Mouse (Mus musculus) embryonic facial prominence, embryonic 11.5 days (tissue): ENCODE results near the gene Abcf2. TPM values are rescaled to one million over a fixed set of nuclear protein-coding genes. Genes with fewer than 3 reads are reported as not detected.
"Not testable (repeated sequence)": the region's sequence is repeated elsewhere in the genome, so short reads cannot be mapped to it uniquely, and the experiment has no call there.

Experiments used
- ATAC-seq: fragments of 200-750 bp; cut with Nextera tagmentation; replicated peaks from 2 replicates; pipeline ENCODE4 v1.8.0; 2017; ENCODE audit warnings: low read depth; ENCODE audit not compliant: insufficient number of reproducible peaks, low FRiP score, low TSS enrichment
- DNase-seq: peaks from one replicate; pipeline ENCODE4 v3.0.0-alpha.2; 2015; ENCODE audit warnings: low spot score
- H3K27ac ChIP-seq: fragments of 300-500 bp; sonication (generic); replicated peaks from 2 replicates; pipeline ENCODE4 v1.5.1; 2014; ENCODE audit warnings: mild to moderate bottlenecking, low read depth, low read length, control low read depth
- H3K27me3 ChIP-seq: fragments of 300-500 bp; sonication (generic); 2 replicates; pipeline ENCODE4 v1.6.1; 2014; ENCODE audit warnings: mild to moderate bottlenecking, low read length, moderate library complexity, mixed read lengths; ENCODE audit not compliant: control insufficient read depth, insufficient read depth
- H3K36me3 ChIP-seq: fragments of 300-500 bp; sonication (generic); replicated peaks from 2 replicates; pipeline ENCODE4 v1.6.1; 2014; ENCODE audit warnings: low read depth, mild to moderate bottlenecking, low read length, moderate library complexity, mixed read lengths; ENCODE audit not compliant: control insufficient read depth, insufficient read depth
- H3K4me1 ChIP-seq: fragments of 300-500 bp; sonication (generic); 2 replicates; pipeline ENCODE4 v1.6.1; 2014; ENCODE audit warnings: low read length, mixed read lengths; ENCODE audit not compliant: control insufficient read depth, insufficient read depth
- H3K4me2 ChIP-seq: fragments of 300-500 bp; sonication (generic); 2 replicates; pipeline ENCODE4 v1.6.1; 2014; ENCODE audit warnings: low read depth, mild to moderate bottlenecking, control low read depth, low read length, moderate library complexity
- H3K4me3 ChIP-seq: fragments of 300-500 bp; sonication (generic); 2 replicates; pipeline ENCODE4 v1.5.1; 2014; ENCODE audit warnings: low read depth, low read length, control low read depth
- H3K9ac ChIP-seq: fragments of 300-500 bp; sonication (generic); replicated peaks from 2 replicates; pipeline ENCODE4 v1.6.1; 2014; ENCODE audit warnings: mild to moderate bottlenecking, control low read depth, low read length
- H3K9me3 ChIP-seq: fragments of 300-500 bp; sonication (generic); replicated peaks from 2 replicates; pipeline ENCODE4 v1.6.1; 2016; ENCODE audit warnings: mild to moderate bottlenecking, low read length, inconsistent platforms, mixed read lengths; ENCODE audit not compliant: control insufficient read depth
- WGBS: fragments of 180-500 bp; shearing (Covaris S2); extraction: QIAGEN DNeasy Blood & Tissue Kit; methylation state at CpG from one replicate; pipeline ENCODE4 v1.1.7; 2014; 5-methylcytosine and 5-hydroxymethylcytosine counted together
- polyA plus RNA-seq: library from polyadenylated mRNA; unstranded; fragments of >200 nt; fragmentation: Nextera tagmentation; extraction: Ambion mirVana; gene quantifications from 2 replicates; pipeline ENCODE4 v1.2.1, GENCODE M21; 2014

Gene Abcf2
- polyA plus RNA-seq, 1 experiment from 2014 or later, result 159 TPM

DNA sequence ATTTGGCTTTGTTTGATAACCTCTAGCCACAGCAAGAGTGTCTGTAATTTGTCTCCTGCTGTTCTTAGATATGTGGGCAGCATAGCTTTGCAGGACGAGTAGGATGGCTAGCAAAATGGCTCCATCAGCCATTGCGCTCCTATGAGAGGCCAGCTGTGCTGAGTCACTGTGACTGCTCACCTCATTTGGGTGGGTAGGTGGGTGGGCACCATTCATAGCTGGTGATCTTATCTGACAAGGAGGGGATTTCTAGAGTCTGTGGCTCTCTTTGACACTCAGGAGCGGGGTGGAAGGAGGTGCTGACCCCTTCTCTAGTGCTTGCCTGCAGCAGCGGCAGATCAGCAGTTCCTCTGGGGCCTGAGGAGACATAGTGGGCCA is 9.9 kb upstream of the Abcf2 start:
- Histone ChIP-seq H3K9ac (peak overlapping the region; percentile 71), H3K27ac (no peak overlapping the region), H3K4me1 (no peaks in the 10 kb centered on the region), H3K9me3 (no peaks in the 10 kb centered on the region), H3K4me2 (peak overlapping the region; percentile 77), H3K36me3 (no peaks in the 10 kb centered on the region), H3K27me3 (no peaks in the 10 kb centered on the region), H3K4me3 (peak overlapping the region; percentile 65)
- ATAC-seq (no peak), DNase-seq (no peak)
- WGBS, result 35% methylated on average over 4 of the region's 4 CpGs

DNA sequence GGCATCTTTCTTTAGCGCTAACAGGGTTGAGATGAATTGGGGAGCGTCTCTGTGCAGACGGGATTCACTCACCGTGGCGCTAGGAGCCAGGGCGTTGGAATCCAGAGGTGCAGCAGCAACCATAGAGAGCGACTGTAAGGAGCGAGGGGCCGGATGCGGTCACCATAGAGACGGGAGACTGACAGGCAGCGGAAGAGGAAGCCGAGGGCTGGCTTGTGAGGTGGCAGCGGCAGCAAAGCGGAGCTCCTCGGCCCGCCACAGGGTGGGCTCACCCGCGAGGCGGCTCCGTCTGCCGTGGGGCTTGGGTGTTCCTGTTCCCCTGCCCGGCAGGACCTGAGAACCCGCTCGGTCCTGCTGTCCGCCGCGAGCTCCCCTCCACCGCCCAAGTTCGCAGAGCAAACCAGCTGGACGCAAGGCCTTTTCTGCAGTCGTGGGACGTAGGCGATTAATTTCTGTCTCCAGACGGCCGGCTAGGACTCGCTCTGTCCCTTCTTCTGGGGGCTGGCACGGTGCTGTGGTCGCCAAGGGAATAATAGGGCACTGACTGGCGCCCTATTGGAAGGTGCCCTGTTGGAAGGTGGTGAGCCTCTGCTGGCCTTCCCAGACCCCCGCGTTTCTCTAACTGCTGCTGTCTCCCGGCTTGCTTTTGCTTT is 9.4 kb upstream of the Abcf2 start, which contains the start of gene Chpf2:
Chpf2 (plus strand) TSS at position 195 of the 653 bp plus-strand sequence.
- H3K27ac ChIP-seq, result no peak within 1 kb of the TSS
- no peaks in the 10 kb centered on the region for H3K9me3 ChIP-seq
- H3K9ac ChIP-seq, result peak within 1 kb of the TSS; percentile 71

DNA sequence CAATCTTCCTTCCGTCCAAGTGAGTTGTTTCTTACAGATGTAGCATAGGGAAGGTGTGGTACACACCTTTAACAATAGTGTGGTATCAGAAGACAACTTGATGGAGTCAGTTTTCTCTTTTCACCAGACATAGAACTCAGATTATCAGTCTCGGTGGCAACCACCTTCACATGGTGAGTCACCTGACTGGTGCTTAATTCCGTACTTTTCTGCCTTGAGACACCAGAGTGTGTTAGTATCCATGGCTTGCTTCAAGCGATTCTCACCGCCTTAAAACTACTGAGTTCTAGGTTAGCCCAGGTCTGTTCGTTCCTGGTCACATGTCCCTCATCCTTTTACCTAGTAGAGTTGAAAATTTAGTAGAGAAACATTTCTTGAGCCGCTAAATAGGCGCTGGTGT is 8.8 kb upstream of the Abcf2 start:
- WGBS, result 14% methylated on average over 8 of the region's 8 CpGs
- Histone ChIP-seq H3K27me3 (no peaks in the 10 kb centered on the region), H3K27ac (no peak overlapping the region), H3K4me1 (no peaks in the 10 kb centered on the region), H3K36me3 (no peaks in the 10 kb centered on the region), H3K9me3 (no peaks in the 10 kb centered on the region), H3K4me3 (peak overlapping the region; percentile 65), H3K9ac (peak overlapping the region; percentile 71), H3K4me2 (peak overlapping the region; percentile 77)
- ATAC-seq (no peak), DNase-seq (no peak)

More for the DNA sequence above, 9.4 kb upstream of the Abcf2 start, which contains the start of gene Chpf2:
- peak within 1 kb of the TSS; percentile 77 for H3K4me2 ChIP-seq
- ATAC-seq, result peak; percentile 85
- peak within 1 kb of the TSS; percentile 65 for H3K4me3 ChIP-seq
- H3K27me3 ChIP-seq, result no peaks in the 10 kb centered on the region
- H3K36me3 ChIP-seq, result no peaks in the 10 kb centered on the region
- WGBS, result under 1% methylated on average over 43 of the region's 43 CpGs
- peak; percentile 93 for DNase-seq
- no peaks in the 10 kb centered on the region for H3K4me1 ChIP-seq

DNA sequence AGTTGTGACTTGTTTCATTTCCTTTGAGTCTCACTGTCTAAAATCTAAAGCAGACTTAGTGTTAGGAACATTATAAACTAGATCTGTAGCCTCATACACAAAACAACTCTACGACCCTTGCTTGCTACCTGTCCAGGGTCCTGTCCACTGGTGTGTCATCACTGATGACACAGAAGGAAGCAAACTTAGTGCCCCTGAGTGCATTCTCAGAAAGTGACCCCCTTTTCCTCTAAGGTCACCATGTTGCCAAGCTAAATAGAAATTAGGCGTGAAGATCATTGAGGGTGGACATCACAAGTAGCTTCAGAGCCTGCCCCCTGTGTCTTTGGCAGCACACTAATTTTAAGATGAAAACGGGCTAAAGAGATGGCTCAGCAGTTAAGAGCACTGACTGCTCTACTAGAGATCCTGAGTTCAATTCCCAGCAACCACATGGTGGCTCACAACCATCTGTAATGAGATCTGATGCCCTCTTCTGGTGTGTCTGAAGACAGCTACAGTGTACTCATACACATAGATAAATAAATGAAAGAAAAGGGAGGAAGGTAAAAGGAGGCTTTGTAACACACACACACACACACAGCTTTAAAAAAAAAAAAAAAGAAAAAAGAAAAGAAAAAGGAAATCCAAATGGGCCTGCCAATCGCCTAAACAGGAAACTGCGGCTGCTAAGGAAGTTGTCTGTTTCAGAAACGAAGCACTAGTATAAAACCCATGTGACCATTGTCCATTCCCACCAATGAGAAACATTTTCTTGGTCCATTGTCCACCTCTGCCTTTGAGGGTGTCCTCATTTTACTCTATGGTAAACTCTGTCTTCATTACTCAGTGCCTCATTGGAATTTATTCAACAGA is 1.1 kb upstream of the Abcf2 start:
- no peaks in the 10 kb centered on the region for H3K4me1 ChIP-seq
- H3K4me3 ChIP-seq, result peak overlapping the region; percentile 24
- ATAC-seq (no peak), DNase-seq (no peak)
- peak overlapping the region; percentile 13 for H3K9ac ChIP-seq
- WGBS, result 70% methylated on average over 6 of the region's 6 CpGs
- peaks cover 4% of the 10 kb centered on the region for H3K36me3 ChIP-seq
- peak overlapping the region; percentile 8 for H3K4me2 ChIP-seq
- no peaks in the 10 kb centered on the region for H3K27me3 ChIP-seq
- no peak overlapping the region for H3K27ac ChIP-seq
- H3K9me3 ChIP-seq, result no peaks in the 10 kb centered on the region

DNA sequence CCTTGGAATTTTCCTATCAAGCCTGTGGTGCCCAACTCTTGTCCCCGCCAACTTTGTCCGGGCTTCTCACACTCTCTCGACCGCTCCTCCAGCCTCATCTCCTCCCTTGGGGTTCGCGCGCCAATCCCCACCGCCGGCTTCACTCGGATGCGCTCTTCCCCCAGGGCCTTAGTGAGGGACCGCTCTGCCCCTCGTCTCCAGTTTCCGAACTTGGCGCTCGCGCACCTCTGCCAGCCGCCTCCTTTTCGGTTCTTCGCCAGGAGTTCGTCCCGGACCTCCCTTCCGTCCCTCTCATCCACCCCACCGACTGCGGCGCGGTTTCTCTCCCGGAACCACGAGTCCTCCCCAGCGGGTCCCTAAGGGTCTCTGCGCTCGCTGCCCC is 475 bp downstream of the Abcf2 start:
- Histone ChIP-seq H3K27me3 (no peaks in the 10 kb centered on the region), H3K4me2 (peak overlapping the region; percentile 71), H3K36me3 (peaks cover 8% of the 10 kb centered on the region), H3K27ac (peak overlapping the region; percentile 73), H3K4me1 (no peaks in the 10 kb centered on the region), H3K4me3 (peak overlapping the region; percentile 79), H3K9me3 (no peaks in the 10 kb centered on the region), H3K9ac (peak overlapping the region; percentile 80)
- DNase-seq (peak; percentile 38), ATAC-seq (peak; percentile 34)
- WGBS, result under 1% methylated on average over 32 of the region's 32 CpGs

DNA sequence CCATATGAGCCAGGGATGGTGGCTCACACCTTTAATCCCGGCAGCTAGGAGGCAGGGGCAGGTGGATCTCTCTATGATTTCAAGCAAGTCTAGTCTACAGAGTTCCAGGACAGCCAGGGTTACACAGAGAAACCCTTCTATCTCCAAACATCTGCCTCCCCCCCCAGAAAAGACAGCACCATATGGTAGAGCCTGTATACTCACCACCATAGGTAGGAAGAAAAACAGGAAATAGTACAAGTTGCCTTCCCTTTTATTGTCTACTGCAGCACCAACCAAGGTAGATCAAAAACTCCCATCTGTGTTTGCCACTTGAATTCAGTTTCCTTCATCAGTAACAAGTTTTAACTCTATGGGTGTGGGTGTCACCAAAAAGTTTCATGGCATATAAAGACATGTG is 1.3 kb downstream of the Abcf2 start:
- peaks cover 12% of the 10 kb centered on the region for H3K36me3 ChIP-seq
- DNase-seq (no peak), ATAC-seq (no peak)
- peak overlapping the region; percentile 79; the same call in 1 of the 2 replicates for H3K4me3 ChIP-seq
- H3K27me3 ChIP-seq, result no peaks in the 10 kb centered on the region
- no peak overlapping the region; the same call in 1 of the 2 replicates for H3K9ac ChIP-seq
- no peak overlapping the region for H3K27ac ChIP-seq
- peak overlapping the region; percentile 71; the same call in 1 of the 2 replicates for H3K4me2 ChIP-seq
- 76% methylated on average over 1 of the region's 1 CpGs for WGBS
- no peaks in the 10 kb centered on the region for H3K9me3 ChIP-seq
- no peaks in the 10 kb centered on the region for H3K4me1 ChIP-seq

DNA sequence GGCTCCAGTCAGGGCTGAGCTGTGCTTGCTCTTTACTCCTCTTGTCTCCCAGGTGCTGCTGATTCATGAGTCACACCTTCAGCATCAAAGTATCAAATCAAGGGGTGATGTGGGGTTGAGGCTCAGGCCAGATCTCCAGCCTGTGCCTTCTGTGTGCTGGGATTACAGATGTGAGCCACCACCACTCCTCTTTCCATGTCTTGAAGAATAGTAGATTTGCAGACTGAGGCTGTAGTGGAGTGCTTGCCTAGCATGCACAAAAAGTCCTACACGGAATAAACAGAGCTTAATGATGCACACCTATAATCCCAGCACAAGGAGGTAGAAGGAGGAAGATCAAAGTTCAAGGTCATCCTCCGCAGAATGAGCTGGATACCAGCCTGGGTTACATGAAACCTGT is 20.6 kb downstream of the Abcf2 start, which contains the start of gene 4931409K22Rik:
4931409K22Rik (minus strand) TSS at position 101 of the 400 bp plus-strand sequence.
- H3K9me3 ChIP-seq, result no peaks in the 10 kb centered on the region
- H3K36me3 ChIP-seq, result no peaks in the 10 kb centered on the region
- H3K4me1 ChIP-seq, result no peaks in the 10 kb centered on the region
- no peak within 1 kb of the TSS for H3K27ac ChIP-seq
- ATAC-seq (no peak), DNase-seq (no peak)
- no peak within 1 kb of the TSS for H3K9ac ChIP-seq
- H3K4me3 ChIP-seq, result no peak within 1 kb of the TSS
- no peak within 1 kb of the TSS for H3K4me2 ChIP-seq
- 75% methylated on average over 2 of the region's 2 CpGs for WGBS
- H3K27me3 ChIP-seq, result no peaks in the 10 kb centered on the region

DNA sequence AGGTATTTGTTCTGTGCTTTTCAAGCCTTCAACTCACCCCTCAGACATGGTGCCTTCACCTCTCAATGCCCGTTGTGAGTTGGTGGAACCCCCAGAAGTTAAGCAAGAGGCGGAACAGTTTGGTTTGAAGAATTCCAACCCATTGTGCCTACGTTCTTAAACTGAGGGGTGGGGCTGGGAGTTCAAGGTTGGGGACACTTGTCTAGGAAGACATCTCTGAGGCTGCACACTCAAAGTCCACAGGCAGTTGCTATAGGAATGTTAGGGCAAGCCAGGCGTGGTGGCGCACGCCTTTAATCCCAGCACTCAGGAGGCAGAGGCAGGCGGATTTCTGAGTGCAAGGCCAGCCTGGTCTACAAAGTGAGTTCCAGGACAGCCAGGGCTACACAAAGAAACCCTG is 21.9 kb downstream of the Abcf2 start:
- not testable (repeated sequence) for H3K27me3 ChIP-seq, DNase-seq, H3K9ac ChIP-seq, H3K9me3 ChIP-seq, H3K27ac ChIP-seq, H3K36me3 ChIP-seq, H3K4me3 ChIP-seq, H3K4me2 ChIP-seq, ATAC-seq, H3K4me1 ChIP-seq
- 93% methylated on average over 7 of the region's 7 CpGs for WGBS
